Mouse (Mus musculus): ENCODE data around the gene Vars. TPM values are rescaled to one million over a fixed set of nuclear protein-coding genes. Genes with fewer than 3 reads are reported as not detected.
"Not testable (repeated sequence)": the region's sequence is repeated elsewhere in the genome, so short reads cannot be mapped to it uniquely, and the experiment has no call there.

The Vars gene
- 57.8 and 83.6 TPM in 2 replicates for polyA plus RNA-seq (2015; fragmentation: Nextera tagmentation; extraction: Ambion mirVana)

- H3K36me3 ChIP-seq, result peaks cover 19% of the 10 kb centered on the region
- H3K27me3 ChIP-seq (replicated peaks), result no peaks in the 10 kb centered on the region
- peak within 1 kb of the TSS; percentile 95 for H3K27ac ChIP-seq (replicated peaks)
- under 1% methylated on average over 81 of the region's 83 CpGs for WGBS
- H3K9ac ChIP-seq (replicated peaks), result peak within 1 kb of the TSS; percentile 96
- peak; percentile 89 for ATAC-seq (ENCODE audit: low FRiP score)
- H3K4me1 ChIP-seq, result peaks cover 30% of the 10 kb centered on the region
- peak within 1 kb of the TSS; percentile 91 for H3K4me3 ChIP-seq (replicated peaks)
- H3K4me2 ChIP-seq, result peak within 1 kb of the TSS; percentile 99
- H3K9me3 ChIP-seq (replicated peaks), result no peaks in the 10 kb centered on the region
Measured at GRCm38 (mm10) chr17:35000717-35001451, at the start of gene Vars. TSS of gene Vars (plus strand) at chr17:35000987.

- ATAC-seq (ENCODE audit: low FRiP score), result peak; percentile 54
- under 1% methylated on average over 29 of the region's 29 CpGs for WGBS
- peaks cover 19% of the 10 kb centered on the region for H3K4me1 ChIP-seq
Measured at GRCm38 (mm10) chr17:34951636-34952377, 49.0 kb upstream of the Vars start.

GRCm38 (mm10) chr17:34952378-34953040 is 48.3 kb upstream of the Vars start:
- Histone ChIP-seq H3K27me3 (replicated peaks) (peaks cover 16% of the 10 kb centered on the region), H3K9me3 (replicated peaks) (no peaks in the 10 kb centered on the region), H3K9ac (replicated peaks) (peak overlapping the region; percentile 98), H3K4me1 (peaks cover 19% of the 10 kb centered on the region), H3K27ac (replicated peaks) (peak overlapping the region; percentile 89), H3K36me3 (peaks cover 15% of the 10 kb centered on the region), H3K4me3 (replicated peaks) (peak overlapping the region; percentile 73), H3K4me2 (peak overlapping the region; percentile 84)
- peak; percentile 85 for ATAC-seq (ENCODE audit: low FRiP score)
- WGBS, result under 1% methylated on average over 23 of the region's 23 CpGs

More at GRCm38 (mm10) chr17:34951636-34952377, 49.0 kb upstream of the Vars start:
- Histone ChIP-seq H3K9me3 (replicated peaks) (no peaks in the 10 kb centered on the region), H3K27me3 (replicated peaks) (peaks cover 16% of the 10 kb centered on the region), H3K4me3 (replicated peaks) (peak overlapping the region; percentile 73), H3K27ac (replicated peaks) (peak overlapping the region; percentile 89), H3K4me2 (peak overlapping the region; percentile 84), H3K9ac (replicated peaks) (peak overlapping the region; percentile 98), H3K36me3 (peaks cover 15% of the 10 kb centered on the region)

- Histone ChIP-seq H3K4me2 (peak overlapping the region; percentile 84; the same call in 1 of the 2 replicates), H3K4me1 (peaks cover 19% of the 10 kb centered on the region), H3K27me3 (replicated peaks) (peaks cover 16% of the 10 kb centered on the region), H3K9ac (replicated peaks) (no peak overlapping the region), H3K36me3 (peaks cover 15% of the 10 kb centered on the region), H3K27ac (replicated peaks) (peak overlapping the region; percentile 89; the same call in 1 of the 2 replicates), H3K9me3 (replicated peaks) (no peaks in the 10 kb centered on the region), H3K4me3 (replicated peaks) (no peak overlapping the region)
- 92% methylated on average over 3 of the region's 3 CpGs for WGBS
- no peak for ATAC-seq (ENCODE audit: low FRiP score)
Measured at GRCm38 (mm10) chr17:34953258-34953657, 47.5 kb upstream of the Vars start.

DNA sequence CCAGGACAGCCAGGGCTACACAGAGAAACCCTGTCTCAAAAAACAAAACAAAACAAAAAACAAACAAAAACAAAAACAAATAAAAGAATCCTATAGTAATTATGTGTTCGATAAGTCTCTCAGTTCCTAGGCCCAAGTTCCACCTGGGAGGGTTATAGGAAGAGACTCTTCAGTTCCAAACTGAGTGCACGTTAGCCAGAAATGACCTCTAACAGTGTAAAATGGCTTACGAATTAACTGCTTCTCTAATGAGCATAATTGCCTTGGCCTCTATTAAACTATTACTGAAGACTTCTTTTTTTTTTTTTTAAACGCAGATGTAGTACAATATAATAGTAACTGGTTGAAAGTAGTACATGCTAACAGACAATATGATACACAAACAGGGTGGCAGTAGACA is 46.9 kb upstream of the Vars start:
- 91% methylated on average over 4 of the region's 4 CpGs for WGBS
- peaks cover 15% of the 10 kb centered on the region for H3K36me3 ChIP-seq
- no peak overlapping the region for H3K4me3 ChIP-seq (replicated peaks)
- H3K4me1 ChIP-seq, result peaks cover 19% of the 10 kb centered on the region
- no peak overlapping the region for H3K4me2 ChIP-seq
- ATAC-seq (ENCODE audit: low FRiP score), result no peak
- peaks cover 16% of the 10 kb centered on the region for H3K27me3 ChIP-seq (replicated peaks)
- no peak overlapping the region for H3K9ac ChIP-seq (replicated peaks)
- H3K27ac ChIP-seq (replicated peaks), result no peak overlapping the region
- H3K9me3 ChIP-seq (replicated peaks), result no peaks in the 10 kb centered on the region

GRCm38 (mm10) chr17:34954831-34955230 is 46.0 kb upstream of the Vars start:
- 84% methylated on average over 4 of the region's 4 CpGs for WGBS
- no peak overlapping the region for H3K27ac ChIP-seq (replicated peaks)
- peaks cover 21% of the 10 kb centered on the region for H3K27me3 ChIP-seq (replicated peaks)
- ATAC-seq (ENCODE audit: low FRiP score), result no peak
- no peaks in the 10 kb centered on the region for H3K9me3 ChIP-seq (replicated peaks)
- no peak overlapping the region for H3K4me3 ChIP-seq (replicated peaks)
- H3K4me1 ChIP-seq, result peaks cover 21% of the 10 kb centered on the region
- no peak overlapping the region; the same call in 1 of the 2 replicates for H3K9ac ChIP-seq (replicated peaks)
- no peak overlapping the region for H3K4me2 ChIP-seq
- peaks cover 9% of the 10 kb centered on the region for H3K36me3 ChIP-seq

DNA sequence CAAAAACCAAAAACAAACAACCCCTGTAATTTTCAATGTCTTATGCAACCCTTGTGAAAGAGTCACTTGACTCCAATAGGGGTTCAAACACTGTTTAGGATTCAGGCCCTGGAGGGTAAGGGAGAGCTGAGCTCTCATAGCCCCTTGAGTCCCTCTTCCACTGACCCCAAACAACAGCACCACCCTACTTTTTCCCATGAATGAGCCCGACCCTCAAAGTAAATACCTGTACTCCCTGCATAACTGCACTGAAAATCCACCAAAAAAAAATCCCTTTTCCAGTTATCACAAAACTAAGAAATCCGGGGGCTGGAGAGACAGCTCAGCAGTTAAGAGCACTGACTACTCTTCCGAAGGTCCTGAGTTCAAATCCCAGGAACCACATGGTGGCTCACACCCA is 44.9 kb upstream of the Vars start:
- peaks cover 16% of the 10 kb centered on the region for H3K4me1 ChIP-seq

GRCm38 (mm10) chr17:34956340-34956739 is 44.4 kb upstream of the Vars start:
- H3K27me3 ChIP-seq (replicated peaks), result peaks cover 31% of the 10 kb centered on the region
- no peak overlapping the region for H3K27ac ChIP-seq (replicated peaks)
- no peak overlapping the region for H3K9ac ChIP-seq (replicated peaks)
- ATAC-seq (ENCODE audit: low FRiP score), result no peak
- peaks cover 11% of the 10 kb centered on the region for H3K4me1 ChIP-seq
- no peak overlapping the region for H3K4me3 ChIP-seq (replicated peaks)
- H3K9me3 ChIP-seq (replicated peaks), result no peaks in the 10 kb centered on the region
- H3K36me3 ChIP-seq, result no peaks in the 10 kb centered on the region
- H3K4me2 ChIP-seq, result no peak overlapping the region
- 53% methylated on average over 1 of the region's 1 CpGs for WGBS

More for the DNA sequence above, 44.9 kb upstream of the Vars start:
- Histone ChIP-seq H3K9ac (replicated peaks) (no peak overlapping the region), H3K27me3 (replicated peaks) (peaks cover 28% of the 10 kb centered on the region), H3K27ac (replicated peaks) (no peak overlapping the region), H3K4me2 (no peak overlapping the region), H3K36me3 (no peaks in the 10 kb centered on the region), H3K9me3 (replicated peaks) (no peaks in the 10 kb centered on the region), H3K4me3 (replicated peaks) (no peak overlapping the region)
- 90% methylated on average over 3 of the region's 3 CpGs for WGBS
- no peak for ATAC-seq (ENCODE audit: low FRiP score)

GRCm38 (mm10) chr17:34957291-34957690 is 43.5 kb upstream of the Vars start:
- H3K27me3 ChIP-seq (replicated peaks), result peaks cover 38% of the 10 kb centered on the region
- H3K36me3 ChIP-seq; ATAC-seq (ENCODE audit: low FRiP score): not testable (repeated sequence)

GRCm38 (mm10) chr17:34957966-34958365 is 42.8 kb upstream of the Vars start:
- H3K4me2 ChIP-seq; H3K9me3 ChIP-seq (replicated peaks); H3K36me3 ChIP-seq; H3K27ac ChIP-seq (replicated peaks); ATAC-seq (ENCODE audit: low FRiP score); H3K4me3 ChIP-seq (replicated peaks); H3K9ac ChIP-seq (replicated peaks): not testable (repeated sequence)
- WGBS, result 43% methylated on average over 26 of the region's 40 CpGs
- Histone ChIP-seq H3K4me1 (peaks cover 11% of the 10 kb centered on the region), H3K27me3 (replicated peaks) (peaks cover 40% of the 10 kb centered on the region)

More at GRCm38 (mm10) chr17:34957291-34957690, 43.5 kb upstream of the Vars start:
- peaks cover 11% of the 10 kb centered on the region for H3K4me1 ChIP-seq
- not testable (repeated sequence) for H3K9ac ChIP-seq (replicated peaks); H3K4me3 ChIP-seq (replicated peaks); H3K4me2 ChIP-seq; H3K27ac ChIP-seq (replicated peaks); H3K9me3 ChIP-seq (replicated peaks)
- 32% methylated on average over 25 of the region's 40 CpGs for WGBS

DNA sequence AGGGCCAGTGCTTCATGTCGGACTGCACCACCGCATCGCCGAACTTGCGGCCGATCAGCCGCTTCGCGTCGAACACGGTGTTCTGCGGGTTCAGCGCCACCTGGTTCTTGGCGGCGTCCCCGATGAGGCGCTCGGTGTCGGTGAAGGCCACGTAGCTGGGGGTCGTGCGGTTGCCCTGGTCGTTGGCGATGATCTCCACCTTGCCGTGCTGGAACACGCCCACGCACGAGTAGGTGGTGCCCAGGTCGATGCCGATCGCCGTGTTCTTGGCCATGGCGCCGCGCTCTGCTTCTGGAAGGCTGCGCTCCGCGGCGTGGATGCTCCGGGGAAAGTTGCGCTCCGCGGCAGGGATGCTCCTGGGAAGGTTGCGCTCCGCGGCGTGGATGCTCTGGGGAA is 42.1 kb upstream of the Vars start:
- under 1% methylated on average over 26 of the region's 47 CpGs for WGBS
- peak; percentile 50 for ATAC-seq (ENCODE audit: low FRiP score)
- Histone ChIP-seq H3K27me3 (replicated peaks) (peaks cover 46% of the 10 kb centered on the region), H3K4me3 (replicated peaks) (peak overlapping the region; percentile 45), H3K4me1 (peaks cover 11% of the 10 kb centered on the region), H3K4me2 (peak overlapping the region; percentile 81)
- not testable (repeated sequence) for H3K9me3 ChIP-seq (replicated peaks); H3K36me3 ChIP-seq; H3K9ac ChIP-seq (replicated peaks); H3K27ac ChIP-seq (replicated peaks)
